Mouse (Mus musculus): ENCODE results near the gene Cntn2. TPM values are rescaled to one million over a fixed set of nuclear protein-coding genes. Genes with fewer than 3 reads are reported as not detected.
"Not testable (repeated sequence)": the region's sequence is repeated elsewhere in the genome, so short reads cannot be mapped to it uniquely, and the experiment has no call there.

Cntn2 gene
- total RNA-seq, 2 experiments from 2014 or later = 52.2 to 57.0 TPM

DNA sequence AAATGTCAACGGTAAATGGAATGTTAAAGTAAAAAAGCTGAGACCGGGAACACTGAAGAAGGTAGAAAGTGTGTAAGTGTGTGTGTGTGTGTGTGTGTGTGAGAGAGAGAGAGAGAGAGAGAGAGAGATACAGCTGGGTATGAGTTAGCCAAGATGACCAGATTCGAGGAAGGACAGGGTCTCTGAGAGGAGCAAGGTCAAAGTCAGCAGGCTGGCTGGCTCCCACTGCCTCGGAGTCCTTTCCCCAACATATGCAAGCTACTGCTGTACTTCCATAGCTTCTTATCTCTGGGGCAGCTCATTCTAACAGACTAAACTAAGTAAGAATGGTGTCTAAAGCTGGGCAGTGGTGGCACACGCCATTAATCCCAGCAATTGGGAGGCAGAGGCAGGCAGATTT, 71.6 kb downstream of the Cntn2 start:
- DNase-seq (ENCODE audit: extremely low spot score in 1 of 2, low spot score in 2 of 2) = no peak
- intact Hi-C loops (cut with DNase I) = loop anchor here (10.0 kb wide), 1 partner anchor 107 kb away; no protein-coding TSS in a partner anchor

DNA sequence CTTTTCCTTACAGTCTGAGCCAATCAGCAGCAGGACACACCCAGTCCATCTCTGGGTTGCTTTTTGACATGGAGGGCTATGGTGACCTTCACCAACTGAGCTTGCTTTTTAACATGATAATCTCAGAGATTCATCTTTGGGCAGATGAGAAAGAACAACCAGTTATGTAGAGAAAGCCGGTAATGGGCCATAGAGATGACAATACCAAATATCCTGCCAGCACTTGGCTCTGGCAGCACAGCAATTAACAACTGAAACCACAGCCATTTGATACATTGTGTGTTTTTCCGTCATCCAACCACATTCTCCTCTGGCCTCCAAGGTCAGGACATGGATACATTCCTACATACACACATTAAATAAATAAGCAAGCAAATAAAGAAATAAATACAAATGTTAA, 72.0 kb downstream of the Cntn2 start:
- intact Hi-C loops (cut with DNase I) = loop anchor here (10.0 kb wide), 1 partner anchor 106 kb away; no protein-coding TSS in a partner anchor
- DNase-seq (ENCODE audit: extremely low spot score in 1 of 2, low spot score in 2 of 2) = no peak

DNA sequence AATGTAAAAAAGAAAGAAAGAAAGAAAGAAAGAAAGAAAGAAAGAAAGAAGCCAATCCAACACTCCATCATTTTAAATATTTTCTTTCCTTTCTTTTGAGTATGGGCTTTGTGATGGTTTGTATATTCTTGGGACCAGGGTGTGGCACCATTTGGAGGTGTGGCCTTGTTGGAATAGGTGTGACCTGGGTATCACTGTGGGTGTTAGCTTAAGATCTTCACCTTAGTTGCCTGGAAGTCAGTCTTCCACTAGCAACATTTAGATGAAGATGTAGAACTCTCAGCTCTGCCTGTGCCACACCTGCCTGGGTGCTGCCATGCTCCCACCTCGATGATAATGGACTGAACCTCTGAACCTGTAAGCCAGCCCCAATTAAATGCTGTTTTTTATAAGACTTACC, 73.0 kb downstream of the Cntn2 start:
- DNase-seq (ENCODE audit: extremely low spot score in 1 of 2, low spot score in 2 of 2) = not testable (repeated sequence)
- intact Hi-C loops (cut with DNase I) = loop anchor here (10.0 kb wide), 1 partner anchor 105 kb away; no protein-coding TSS in a partner anchor

DNA sequence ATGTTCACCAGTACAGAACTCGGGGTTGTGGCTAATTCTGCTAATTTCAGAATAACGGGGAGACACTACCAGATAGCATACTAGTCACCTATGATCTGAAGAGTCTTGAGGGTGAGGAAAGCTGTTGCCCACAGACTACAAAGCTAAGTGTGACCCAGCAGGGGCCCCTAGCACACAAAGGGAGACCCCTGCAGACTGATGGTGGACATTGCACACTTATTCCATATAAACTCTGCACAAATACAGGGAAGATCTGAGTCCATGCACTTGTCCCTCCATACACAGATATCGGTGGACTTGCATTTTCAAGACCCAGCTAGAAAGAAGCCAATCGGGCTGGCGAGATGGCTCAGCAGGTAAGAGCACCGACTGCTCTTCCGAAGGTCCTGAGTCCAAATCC, 73.5 kb downstream of the Cntn2 start:
- intact Hi-C loops (cut with DNase I) = no loop called here
- DNase-seq (ENCODE audit: extremely low spot score in 1 of 2, low spot score in 2 of 2) = no peak

DNA sequence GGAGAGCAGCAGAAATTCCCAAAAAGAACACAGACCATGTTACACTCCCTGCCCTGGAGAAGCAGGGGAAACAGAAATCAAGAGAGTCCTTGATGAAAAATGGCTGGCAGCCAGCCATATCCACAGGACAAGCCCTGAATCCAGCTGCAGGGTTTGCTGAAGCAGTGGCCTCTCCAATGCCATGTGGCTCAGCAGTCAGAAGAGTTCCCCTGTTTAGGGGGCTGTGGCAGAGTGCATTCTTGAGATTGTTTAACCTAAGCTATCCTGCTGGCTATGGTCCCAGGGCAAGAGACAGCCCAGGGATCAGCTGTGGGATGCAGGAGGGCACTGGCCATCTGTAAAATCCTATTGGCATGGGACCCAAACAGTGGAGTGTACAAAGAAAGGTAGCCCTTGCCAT, 74.1 kb downstream of the Cntn2 start:
- no peak for DNase-seq (ENCODE audit: extremely low spot score in 1 of 2, low spot score in 2 of 2)
- intact Hi-C loops (cut with DNase I) = no loop called here

DNA sequence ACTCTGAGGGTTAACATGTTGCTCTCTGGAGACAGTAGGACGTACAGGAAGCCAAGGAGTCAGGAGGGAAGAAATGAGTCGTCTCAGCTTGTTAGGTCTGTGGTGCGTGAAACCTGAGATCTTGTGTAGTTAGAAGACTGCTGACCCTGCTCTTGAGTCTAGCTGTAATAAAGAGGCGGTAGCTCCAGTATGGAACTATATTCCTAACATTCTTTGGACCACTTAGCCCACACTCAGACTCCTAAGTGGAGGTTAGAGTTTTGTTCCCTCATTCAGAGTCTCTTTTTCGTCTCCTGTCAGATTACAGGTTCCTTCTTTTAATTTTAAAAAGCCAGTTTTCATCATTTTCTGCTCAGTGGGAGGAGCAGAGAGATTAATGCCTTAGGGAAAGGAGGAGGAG, 78.4 kb downstream of the Cntn2 start:
- intact Hi-C loops (cut with DNase I) = no loop called here
- no peak for DNase-seq (ENCODE audit: extremely low spot score in 1 of 2, low spot score in 2 of 2)

Other genes starting within 250 kb of the Cntn2 start
- 10 to 100 TPM; 18.4 to 19.8 TPM for gene Klhdc8a, start 244.6 kb downstream of the Cntn2 start, total RNA-seq (2021)
- 1 to 10 TPM; 1.1 to 1.3 TPM for gene Nuak2, start 227.1 kb downstream of the Cntn2 start, total RNA-seq (2021)
- 100 to 1,000 TPM; 141 to 143 TPM for gene Tmcc2, start 152.0 kb downstream of the Cntn2 start, total RNA-seq (2021)
- gene Dstyk, start 125.7 kb downstream of the Cntn2 start, total RNA-seq (2021) = 10 to 100 TPM; 27.2 to 28.4 TPM
- 10 to 100 TPM; 29.4 to 37.4 TPM for gene Rbbp5, start 65.9 kb downstream of the Cntn2 start, total RNA-seq (2021)
- gene Tmem81, start 37.0 kb downstream of the Cntn2 start, total RNA-seq (2021) = 1 to 10 TPM; 2.1 to 2.3 TPM
- 100 to 1,000 TPM; 125 to 134 TPM for gene Nfasc, start 198.5 kb upstream of the Cntn2 start, total RNA-seq (2021)